Mouse (Mus musculus) neural tube, embryonic 14.5 days (tissue): ENCODE results near the gene Nrn1. TPM values are rescaled to one million over a fixed set of nuclear protein-coding genes. Genes with fewer than 3 reads are reported as not detected.

Experiments used
- ATAC-seq: fragments of 200-750 bp; cut with Nextera tagmentation; 2 replicates; pipeline ENCODE4 v1.8.0; 2017; ENCODE audit warnings: low read depth, mild to moderate bottlenecking, moderate TSS enrichment, moderate library complexity
- H3K27ac ChIP-seq: fragments of 300-500 bp; sonication (generic); 2 replicates; pipeline ENCODE4 v1.5.1; 2014; ENCODE audit warnings: low read depth, mild to moderate bottlenecking, control low read depth, low read length, moderate library complexity, mixed read lengths
- H3K27me3 ChIP-seq: fragments of 300-500 bp; sonication (generic); 2 replicates; pipeline ENCODE4 v1.6.1; 2014; ENCODE audit warnings: low read length; ENCODE audit not compliant: control insufficient read depth, insufficient read depth
- H3K36me3 ChIP-seq: fragments of 300-500 bp; sonication (generic); 2 replicates; pipeline ENCODE4 v1.6.1; 2014; ENCODE audit warnings: low read length, mixed read lengths; ENCODE audit not compliant: control insufficient read depth, insufficient read depth
- H3K4me1 ChIP-seq: fragments of 300-500 bp; sonication (generic); 2 replicates; pipeline ENCODE4 v1.6.1; 2014; ENCODE audit warnings: low read length; ENCODE audit not compliant: control insufficient read depth, insufficient read depth
- H3K4me2 ChIP-seq: fragments of 300-500 bp; sonication (generic); 2 replicates; pipeline ENCODE4 v1.6.1; 2014; ENCODE audit warnings: mild to moderate bottlenecking, low read depth, low read length, control low read depth
- H3K4me3 ChIP-seq: fragments of 300-500 bp; sonication (generic); 2 replicates; pipeline ENCODE4 v1.5.1; 2014; ENCODE audit warnings: low read depth, low read length, control low read depth, mixed read lengths
- H3K9ac ChIP-seq: fragments of 300-500 bp; sonication (generic); replicated peaks from 2 replicates; pipeline ENCODE4 v1.6.1; 2014; ENCODE audit warnings: low read depth, mild to moderate bottlenecking, control low read depth, low read length, mixed read lengths
- H3K9me3 ChIP-seq: fragments of 300-500 bp; sonication (generic); 2 replicates; pipeline ENCODE4 v1.6.1; 2016; ENCODE audit warnings: low read length; ENCODE audit not compliant: control insufficient read depth
- WGBS: fragments of 180-500 bp; shearing (Covaris S2); extraction: QIAGEN DNeasy Blood & Tissue Kit; methylation state at CpG from one replicate; pipeline ENCODE4 v1.1.7; 2014; 5-methylcytosine and 5-hydroxymethylcytosine counted together
- polyA plus RNA-seq: library from polyadenylated mRNA; unstranded; fragments of >200 nt; fragmentation: Nextera tagmentation; extraction: Ambion mirVana; gene quantifications from 2 replicates; pipeline ENCODE4 v1.2.1, GENCODE M21; 2014

Nrn1 gene
- polyA plus RNA-seq, 1 experiment from 2014 or later, result 60.9 TPM

DNA sequence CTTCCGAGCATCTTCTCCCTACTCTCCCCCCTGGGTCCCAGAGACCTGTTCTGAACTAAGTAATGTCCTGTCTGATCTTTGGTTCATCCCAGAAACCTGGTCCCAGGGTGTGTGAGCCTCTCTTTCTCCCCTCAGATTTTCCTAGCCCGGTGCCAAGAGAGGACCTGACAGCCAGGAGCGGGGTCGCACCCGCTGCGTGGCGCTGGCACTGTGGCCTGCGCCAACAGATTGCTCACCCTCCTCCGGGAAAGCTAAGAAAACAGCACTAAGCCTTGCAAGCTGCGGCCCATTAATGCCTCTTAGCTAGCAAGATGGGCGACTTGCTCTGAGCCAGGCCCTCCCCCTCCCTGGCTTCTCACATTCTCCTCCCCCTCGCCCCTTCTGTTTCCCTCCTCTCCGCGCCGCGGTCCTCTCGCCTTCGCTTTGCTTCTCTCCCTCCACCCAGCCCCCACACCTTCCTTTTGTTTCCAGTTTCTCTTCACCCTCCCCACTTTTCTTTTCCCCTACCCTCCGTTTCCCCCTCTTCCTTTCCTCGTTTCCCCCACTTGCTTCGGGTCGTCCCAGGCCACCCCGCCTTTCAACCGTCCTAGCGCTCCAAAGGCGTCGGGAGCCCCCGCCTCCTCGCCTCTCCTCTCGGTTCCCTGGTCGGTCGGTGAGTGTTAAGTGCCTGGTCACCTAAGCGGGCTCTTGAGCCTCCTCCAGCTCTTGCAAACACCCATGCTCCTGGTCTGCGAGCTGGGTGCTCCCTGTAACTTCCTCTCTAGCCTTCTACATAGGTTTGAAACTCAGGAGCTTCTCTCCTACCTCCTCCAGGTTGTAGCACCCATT, 7.8 kb downstream of the Nrn1 start:
- peak overlapping the region; percentile 66 for H3K9ac ChIP-seq
- H3K27ac ChIP-seq, result peak overlapping the region; percentile 91
- H3K4me3 ChIP-seq, result peak overlapping the region; percentile 46
- H3K4me2 ChIP-seq, result peak overlapping the region; percentile 70
- no peaks in the 10 kb centered on the region for H3K9me3 ChIP-seq
- ATAC-seq, result peak; percentile 59
- H3K27me3 ChIP-seq, result peaks cover 9% of the 10 kb centered on the region
- no peaks in the 10 kb centered on the region for H3K36me3 ChIP-seq
- under 1% methylated on average over 34 of the region's 34 CpGs for WGBS
- H3K4me1 ChIP-seq, result peaks cover 14% of the 10 kb centered on the region

DNA sequence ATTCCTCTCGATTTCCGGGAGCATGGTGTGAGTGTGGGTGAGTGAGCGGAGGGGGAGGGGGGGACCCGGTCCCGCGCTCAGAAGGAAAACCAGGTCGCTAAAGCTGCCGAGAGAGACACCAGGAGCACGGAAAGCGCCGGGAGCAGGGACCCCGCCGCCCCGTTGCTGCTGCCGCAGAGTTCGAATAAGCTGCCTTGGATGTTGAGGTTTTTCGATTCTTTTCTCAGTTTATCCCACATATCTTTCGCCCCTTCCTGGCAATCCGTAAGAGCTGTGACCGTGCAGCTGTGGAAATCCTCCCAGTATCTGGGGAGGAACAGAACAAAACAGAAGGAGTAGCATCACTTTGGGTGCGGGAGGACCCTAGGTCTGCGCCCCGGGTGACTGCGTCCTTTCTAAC, 8.4 kb downstream of the Nrn1 start:
- Histone ChIP-seq H3K4me3 (peak overlapping the region; percentile 46), H3K27ac (peak overlapping the region; percentile 91), H3K36me3 (no peaks in the 10 kb centered on the region), H3K9me3 (no peaks in the 10 kb centered on the region), H3K4me2 (peak overlapping the region; percentile 70), H3K9ac (peak overlapping the region; percentile 66), H3K4me1 (peaks cover 14% of the 10 kb centered on the region), H3K27me3 (peaks cover 9% of the 10 kb centered on the region)
- WGBS, result under 1% methylated on average over 24 of the region's 24 CpGs
- ATAC-seq, result no peak

DNA sequence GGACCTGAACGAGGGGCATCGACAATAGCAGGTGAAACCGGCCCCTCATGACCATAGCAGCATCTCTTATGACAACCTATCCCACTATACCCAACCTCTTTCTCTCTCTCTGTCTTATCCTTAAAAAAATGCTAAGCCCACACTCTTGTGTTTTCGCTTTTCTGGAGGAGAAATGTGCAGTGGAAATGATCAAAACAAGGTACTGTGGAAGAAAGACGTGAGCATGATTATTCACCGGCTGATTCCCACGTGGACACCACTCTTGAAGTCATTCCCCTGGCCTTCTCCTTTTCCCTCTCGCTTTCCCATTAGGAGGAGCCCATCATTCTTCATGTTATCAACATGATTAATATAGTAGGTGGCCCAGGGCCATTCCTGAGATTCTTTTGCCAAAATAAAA, 9.1 kb downstream of the Nrn1 start:
- H3K36me3 ChIP-seq, result no peaks in the 10 kb centered on the region
- H3K4me2 ChIP-seq, result peak overlapping the region; percentile 70
- peaks cover 9% of the 10 kb centered on the region for H3K27me3 ChIP-seq
- H3K4me3 ChIP-seq, result peak overlapping the region; percentile 46; the same call in 1 of the 2 replicates
- ATAC-seq, result no peak
- WGBS, result under 1% methylated on average over 8 of the region's 8 CpGs
- H3K9me3 ChIP-seq, result no peaks in the 10 kb centered on the region
- H3K9ac ChIP-seq, result 0 out of 2 replicates have a peak overlapping the region, but pooled peaks have one; percentile 17
- peaks cover 14% of the 10 kb centered on the region for H3K4me1 ChIP-seq
- H3K27ac ChIP-seq, result peak overlapping the region; percentile 91

DNA sequence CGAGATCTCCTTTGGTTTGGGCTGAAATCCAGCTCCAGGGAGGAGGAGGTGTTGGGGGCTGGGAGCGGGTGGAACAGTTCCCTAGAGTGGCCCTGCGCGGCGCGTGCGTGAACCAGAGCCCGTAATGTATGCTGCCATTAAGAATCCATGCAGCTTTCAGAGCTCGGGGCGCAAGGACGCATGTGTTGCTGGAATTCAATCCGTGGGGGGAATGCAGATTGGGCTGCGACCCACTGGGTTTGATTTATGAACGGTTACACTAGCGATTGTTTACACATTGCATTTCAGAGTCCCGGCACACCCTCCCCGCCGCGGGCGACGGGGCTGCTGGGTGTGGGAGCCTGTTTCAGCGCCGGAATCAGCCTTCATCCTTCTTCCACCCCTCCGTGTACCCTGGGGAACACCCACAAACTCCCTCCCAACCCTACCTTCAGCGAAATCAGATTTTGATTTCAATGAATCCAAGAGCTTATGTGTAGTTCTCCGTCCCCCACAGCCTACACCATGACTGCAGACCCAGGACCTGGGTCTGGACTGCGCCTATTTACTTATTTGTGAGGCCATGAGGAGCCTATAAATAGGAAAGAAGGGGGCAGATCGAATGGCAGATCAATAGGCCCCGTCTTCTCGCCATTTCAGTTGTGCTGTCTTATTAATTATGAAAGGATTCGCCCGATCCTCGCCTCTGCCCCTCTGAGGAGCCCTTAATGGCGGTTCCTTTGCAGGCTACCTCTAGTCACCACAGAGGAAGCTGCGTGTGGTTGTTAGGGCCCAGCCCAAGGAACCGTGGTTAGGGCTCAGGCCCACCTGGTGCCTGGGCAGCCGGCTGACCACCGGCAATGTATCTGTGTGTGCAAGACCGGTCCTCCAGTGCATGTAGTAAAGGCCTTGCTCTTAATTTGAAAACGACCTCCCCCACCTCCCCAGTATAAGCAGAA, 10.1 kb downstream of the Nrn1 start:
- Histone ChIP-seq H3K9ac (peak overlapping the region; percentile 35), H3K4me3 (no peak overlapping the region), H3K27me3 (peaks cover 9% of the 10 kb centered on the region), H3K4me2 (peak overlapping the region; percentile 40), H3K9me3 (no peaks in the 10 kb centered on the region), H3K4me1 (peaks cover 14% of the 10 kb centered on the region), H3K36me3 (no peaks in the 10 kb centered on the region), H3K27ac (peak overlapping the region; percentile 83)
- ATAC-seq, result peak; percentile 82
- under 1% methylated on average over 40 of the region's 40 CpGs for WGBS

DNA sequence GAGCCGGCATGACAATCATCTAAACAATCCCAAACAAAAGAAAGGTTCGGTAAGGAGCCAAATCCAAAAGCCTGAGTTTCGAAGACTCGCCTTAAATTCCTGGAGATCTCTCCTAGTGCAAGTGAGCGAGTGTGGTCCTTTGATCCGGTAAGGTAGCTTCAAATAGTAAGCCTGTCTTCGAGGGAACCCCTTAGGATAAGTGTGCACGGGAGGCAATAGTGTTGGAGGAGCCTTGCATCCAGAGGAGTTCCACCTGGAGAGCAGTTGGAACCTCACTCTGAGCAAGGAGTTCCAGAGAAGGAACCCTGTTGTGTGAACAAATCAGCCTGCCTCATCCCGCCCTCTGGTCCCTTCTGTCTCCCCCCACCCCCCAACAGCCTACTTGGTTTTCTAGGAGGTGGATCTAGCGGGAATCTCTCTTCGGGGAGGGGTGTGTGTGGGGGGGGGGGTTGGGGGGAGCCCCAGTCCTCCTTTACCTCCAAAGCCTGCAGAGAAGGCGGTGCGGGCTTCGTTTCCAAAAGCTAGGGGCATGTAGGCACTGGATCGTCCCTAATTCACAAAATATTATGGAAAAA, 11.1 kb downstream of the Nrn1 start:
- no peak overlapping the region for H3K9ac ChIP-seq
- H3K27me3 ChIP-seq, result peaks cover 3% of the 10 kb centered on the region
- peak overlapping the region; percentile 70; the same call in 1 of the 2 replicates for H3K27ac ChIP-seq
- no peaks in the 10 kb centered on the region for H3K9me3 ChIP-seq
- H3K36me3 ChIP-seq, result no peaks in the 10 kb centered on the region
- ATAC-seq, result 0 out of 2 replicates have a peak, but pooled peaks have one; percentile 4
- WGBS, result under 1% methylated on average over 15 of the region's 15 CpGs
- no peak overlapping the region for H3K4me3 ChIP-seq
- peak overlapping the region; percentile 40; the same call in 1 of the 2 replicates for H3K4me2 ChIP-seq
- H3K4me1 ChIP-seq, result peaks cover 14% of the 10 kb centered on the region

DNA sequence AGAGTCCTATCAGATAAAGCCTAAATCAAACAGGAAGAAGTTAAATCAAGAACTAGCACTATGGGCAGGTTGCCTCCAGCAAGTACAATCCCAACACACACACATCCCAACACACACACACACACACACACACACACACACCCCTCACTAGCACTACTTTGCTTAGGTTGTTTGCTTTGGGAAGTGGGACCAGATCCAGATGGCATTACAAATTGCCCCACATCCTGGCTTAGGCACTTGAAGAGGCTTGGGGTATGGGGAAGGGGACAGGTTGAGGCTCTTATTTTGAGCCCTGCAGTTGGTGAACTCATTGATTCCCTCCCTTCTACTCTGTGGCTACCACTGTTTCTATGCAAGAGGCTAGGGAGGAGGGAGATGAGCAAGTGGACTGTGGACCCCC, 12.6 kb downstream of the Nrn1 start:
- peaks cover 14% of the 10 kb centered on the region for H3K4me1 ChIP-seq
- H3K4me2 ChIP-seq, result no peak overlapping the region
- no peaks in the 10 kb centered on the region for H3K9me3 ChIP-seq
- no peak overlapping the region for H3K9ac ChIP-seq
- H3K27ac ChIP-seq, result no peak overlapping the region
- H3K27me3 ChIP-seq, result no peaks in the 10 kb centered on the region; the same call in 1 of the 2 replicates
- no peak overlapping the region for H3K4me3 ChIP-seq
- H3K36me3 ChIP-seq, result no peaks in the 10 kb centered on the region
- no peak for ATAC-seq

DNA sequence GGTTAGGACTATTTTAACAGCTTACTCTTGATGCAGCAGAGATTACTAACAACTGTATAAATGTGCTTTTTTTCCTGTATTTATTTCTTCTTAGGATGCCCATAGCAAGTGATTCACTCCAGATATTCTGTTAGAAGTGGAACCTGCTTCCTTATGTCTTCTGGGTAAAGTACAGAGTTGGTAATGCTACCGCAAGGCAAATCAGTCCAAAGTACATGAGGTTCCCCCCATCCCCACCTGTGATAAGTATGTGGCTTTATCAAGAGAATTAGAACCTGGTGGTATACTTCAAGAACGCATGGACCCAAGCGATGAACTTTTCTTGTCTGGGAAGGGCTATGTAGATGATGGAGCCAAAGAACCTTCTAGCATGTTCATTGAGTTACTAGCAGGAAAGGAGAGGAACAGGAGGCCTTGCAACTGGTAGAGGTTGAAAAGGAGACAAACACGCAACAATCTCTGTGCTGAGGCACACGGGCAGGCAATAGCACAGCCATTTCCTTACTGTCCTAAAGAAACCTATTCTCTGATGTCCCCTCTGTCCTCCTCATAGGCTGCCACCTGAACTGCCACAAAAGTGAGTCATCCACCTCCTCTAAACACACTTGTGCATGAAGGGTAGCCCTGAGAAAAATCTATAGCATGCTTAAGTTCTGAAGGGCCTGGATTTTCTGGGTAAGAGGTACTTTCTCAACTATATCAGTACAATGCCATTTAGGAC, 14.5 kb downstream of the Nrn1 start:
- H3K27ac ChIP-seq, result no peak overlapping the region
- no peaks in the 10 kb centered on the region for H3K9me3 ChIP-seq
- H3K9ac ChIP-seq, result no peak overlapping the region
- WGBS, result 96% methylated on average over 5 of the region's 5 CpGs
- no peak overlapping the region for H3K4me2 ChIP-seq
- H3K4me3 ChIP-seq, result no peak overlapping the region
- H3K4me1 ChIP-seq, result peaks cover 8% of the 10 kb centered on the region
- H3K36me3 ChIP-seq, result no peaks in the 10 kb centered on the region
- no peak for ATAC-seq
- no peaks in the 10 kb centered on the region; the same call in 1 of the 2 replicates for H3K27me3 ChIP-seq

DNA sequence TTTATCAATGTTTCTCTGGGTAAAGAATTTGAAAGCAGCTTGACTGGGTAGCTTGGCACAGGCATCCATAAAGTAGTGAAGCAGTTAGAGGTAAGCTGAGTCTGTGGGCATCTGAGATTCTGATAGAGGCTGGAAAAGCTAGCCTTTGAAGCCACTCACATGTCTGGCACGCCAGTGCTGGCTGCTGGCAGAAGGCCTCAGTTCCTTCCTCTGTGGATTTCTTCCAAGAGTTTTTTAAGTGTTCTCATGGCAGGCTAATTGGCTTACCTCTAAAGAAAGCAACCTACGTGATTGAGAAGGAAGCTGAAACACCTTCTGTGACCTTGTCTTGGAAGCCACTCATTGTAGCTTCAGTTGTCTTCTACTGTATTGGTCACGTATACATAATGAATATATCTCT, 17.6 kb downstream of the Nrn1 start:
- Histone ChIP-seq H3K9ac (no peak overlapping the region), H3K9me3 (no peaks in the 10 kb centered on the region), H3K27ac (no peak overlapping the region), H3K4me2 (no peak overlapping the region), H3K36me3 (no peaks in the 10 kb centered on the region), H3K27me3 (no peaks in the 10 kb centered on the region), H3K4me1 (no peaks in the 10 kb centered on the region), H3K4me3 (no peak overlapping the region)
- no peak for ATAC-seq
- WGBS, result 80% methylated on average over 3 of the region's 3 CpGs
